Mouse (Mus musculus): ENCODE results near the gene Mtmr11.

The Mtmr11 gene

GRCm38 (mm10) chr3:96209242-96209641, 47.4 kb downstream of the Mtmr11 start:
- no peak for DNase-seq (ENCODE audit: low read depth, low spot score)

GRCm38 (mm10) chr3:96219191-96219641, 57.4 kb downstream of the Mtmr11 start:
- no peak for DNase-seq (ENCODE audit: low read depth, low spot score)

DNA sequence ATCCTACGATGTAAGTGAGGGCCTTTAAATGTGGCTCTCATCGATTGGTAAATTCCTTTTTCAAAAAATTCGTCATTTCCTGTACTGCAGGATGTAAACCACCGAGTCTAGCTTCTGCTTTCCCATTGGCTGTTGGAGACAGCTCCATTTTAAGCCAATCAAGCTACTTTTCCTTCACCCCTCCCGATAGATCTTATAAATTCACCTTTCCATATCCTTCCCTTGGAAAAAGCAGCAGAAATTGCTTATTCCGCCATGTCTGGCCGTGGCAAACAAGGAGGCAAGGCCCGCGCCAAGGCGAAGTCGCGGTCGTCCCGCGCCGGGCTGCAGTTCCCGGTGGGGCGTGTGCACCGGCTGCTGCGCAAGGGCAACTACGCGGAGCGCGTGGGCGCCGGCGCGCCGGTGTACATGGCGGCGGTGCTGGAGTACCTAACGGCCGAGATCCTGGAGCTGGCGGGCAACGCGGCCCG, 57.9 kb downstream of the Mtmr11 start, which contains the start of the genes Bola1 and Hist2h2ab:
Gene Bola1, minus strand, starts transcription at position 49 of the 470 bp plus-strand sequence.
Gene Hist2h2ab, plus strand, starts transcription at position 205 of the 470 bp plus-strand sequence.
- DNase-seq (ENCODE audit: low read depth, low spot score): peak; percentile 92

- DNase-seq (ENCODE audit: low read depth, low spot score): peak; percentile 69
Observed at GRCm38 (mm10) chr3:96220131-96220764, 58.4 kb downstream of the Mtmr11 start.

- peak; percentile 95 for DNase-seq (ENCODE audit: low read depth, low spot score)
Observed at GRCm38 (mm10) chr3:96220765-96221639, 59.2 kb downstream of the Mtmr11 start, which contains the start of the genes Hist2h2ac and Hist2h2be. Gene Hist2h2ac (minus strand): TSS chr3:96220880. Gene Hist2h2be (plus strand): TSS chr3:96221119.

Data from CD4-positive helper T cell, adult 2 months (primary cell).